Mouse (Mus musculus): ENCODE results near the gene Cachd1. TPM values are rescaled to one million over a fixed set of nuclear protein-coding genes. Genes with fewer than 3 reads are reported as not detected.

Gene Cachd1
- total RNA-seq, 2 experiments from 2014 or later: 39.5 to 42.5 TPM

- no peak for DNase-seq (ENCODE audit: low spot score in 2 of 2)
- no peak overlapping the region for H3K27ac ChIP-seq
- TF ChIP-seq CTCF (conservative IDR thresholded peaks at IDR 0.05): no peak
- H3K4me3 ChIP-seq: no peak overlapping the region
Observed at GRCm38 (mm10) chr4:100893739-100894138, 117.3 kb downstream of the Cachd1 start.

DNA sequence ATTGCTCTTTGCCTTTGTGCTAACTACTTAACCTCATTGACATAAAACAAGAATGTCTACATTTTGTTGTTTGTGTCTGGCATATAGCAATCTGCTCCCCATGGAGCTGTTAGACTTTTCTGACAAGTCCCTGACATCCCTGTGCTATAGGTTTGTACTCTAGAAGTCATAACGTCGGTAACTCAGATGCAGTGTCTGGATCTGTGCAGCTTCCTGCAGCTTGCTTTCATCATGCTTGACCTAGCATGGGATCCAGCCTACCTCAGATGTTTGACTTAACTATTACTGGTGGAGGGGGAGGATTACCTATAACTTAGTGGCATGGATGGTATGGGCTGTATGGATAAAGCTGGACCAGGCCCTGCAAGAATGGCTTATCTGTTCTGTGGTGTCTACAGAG is 117.7 kb downstream of the Cachd1 start:
- no peak for TF ChIP-seq CTCF (conservative IDR thresholded peaks at IDR 0.05)
- Histone ChIP-seq H3K4me3 (no peak overlapping the region), H3K27ac (no peak overlapping the region)
- no peak for DNase-seq (ENCODE audit: low spot score in 2 of 2)

- Histone ChIP-seq H3K4me3 (no peak overlapping the region), H3K27ac (no peak overlapping the region)
- DNase-seq (ENCODE audit: low spot score in 2 of 2): no peak
- TF ChIP-seq CTCF (conservative IDR thresholded peaks at IDR 0.05): no peak
Observed at GRCm38 (mm10) chr4:100896260-100897010, 120.0 kb downstream of the Cachd1 start.

DNA sequence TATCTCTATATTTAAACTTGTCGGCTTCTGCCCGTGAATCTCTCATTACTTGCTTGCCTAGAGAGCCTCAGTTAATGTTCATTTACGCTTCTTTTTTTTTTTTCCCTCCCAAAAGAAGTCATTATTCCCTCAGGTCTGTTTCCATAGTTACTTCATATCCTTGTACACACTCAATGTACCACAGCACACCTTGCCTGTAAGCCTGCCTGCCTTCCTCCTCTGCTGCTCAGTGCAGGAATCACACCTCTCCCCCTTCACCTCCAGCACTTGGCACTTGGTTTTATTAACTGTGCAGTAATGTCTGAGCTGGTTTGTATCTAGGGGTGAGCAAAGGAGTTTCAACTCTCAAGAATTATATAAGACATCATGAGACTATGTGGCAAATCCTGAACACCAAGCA is 121.5 kb downstream of the Cachd1 start:
- DNase-seq (ENCODE audit: low spot score in 2 of 2): no peak
- H3K4me3 ChIP-seq: no peak overlapping the region
- no peak for TF ChIP-seq CTCF (conservative IDR thresholded peaks at IDR 0.05)

GRCm38 (mm10) chr4:100909694-100910340 is 133.3 kb downstream of the Cachd1 start:
- no peak for TF ChIP-seq CTCF (conservative IDR thresholded peaks at IDR 0.05)
- DNase-seq (ENCODE audit: low spot score in 2 of 2): no peak
- H3K4me3 ChIP-seq: no peak overlapping the region
- no peak overlapping the region for H3K27ac ChIP-seq

More for the DNA sequence above, 121.5 kb downstream of the Cachd1 start:
- H3K27ac ChIP-seq: no peak overlapping the region

GRCm38 (mm10) chr4:100910605-100911330 is 134.3 kb downstream of the Cachd1 start:
- DNase-seq (ENCODE audit: low spot score in 2 of 2): no peak
- TF ChIP-seq CTCF (conservative IDR thresholded peaks at IDR 0.05): peak; percentile 42
- Histone ChIP-seq H3K4me3 (no peak overlapping the region), H3K27ac (no peak overlapping the region; the same call in 1 of the 2 replicates)

GRCm38 (mm10) chr4:100911658-100912057 is 135.2 kb downstream of the Cachd1 start:
- H3K4me3 ChIP-seq: no peak overlapping the region
- no peak for TF ChIP-seq CTCF (conservative IDR thresholded peaks at IDR 0.05)
- H3K27ac ChIP-seq: no peak overlapping the region
- no peak for DNase-seq (ENCODE audit: low spot score in 2 of 2)

- peak in 1 of 2 experiments; percentile 21 for DNase-seq (ENCODE audit: low spot score in 2 of 2)
- Histone ChIP-seq H3K27ac (no peak overlapping the region), H3K4me3 (no peak overlapping the region)
- TF ChIP-seq CTCF (conservative IDR thresholded peaks at IDR 0.05): no peak
Observed at GRCm38 (mm10) chr4:100913666-100914065, 137.2 kb downstream of the Cachd1 start.

- no peak overlapping the region for H3K27ac ChIP-seq
- TF ChIP-seq CTCF (conservative IDR thresholded peaks at IDR 0.05): no peak
Observed at GRCm38 (mm10) chr4:100914532-100914931, 138.1 kb downstream of the Cachd1 start.

GRCm38 (mm10) chr4:100915093-100915492 is 138.6 kb downstream of the Cachd1 start:
- H3K4me3 ChIP-seq: no peak overlapping the region
- TF ChIP-seq CTCF (conservative IDR thresholded peaks at IDR 0.05): no peak
- no peak overlapping the region for H3K27ac ChIP-seq
- DNase-seq (ENCODE audit: low spot score in 2 of 2): no peak

More at GRCm38 (mm10) chr4:100914532-100914931, 138.1 kb downstream of the Cachd1 start:
- no peak overlapping the region for H3K4me3 ChIP-seq
- DNase-seq (ENCODE audit: low spot score in 2 of 2): no peak

DNA sequence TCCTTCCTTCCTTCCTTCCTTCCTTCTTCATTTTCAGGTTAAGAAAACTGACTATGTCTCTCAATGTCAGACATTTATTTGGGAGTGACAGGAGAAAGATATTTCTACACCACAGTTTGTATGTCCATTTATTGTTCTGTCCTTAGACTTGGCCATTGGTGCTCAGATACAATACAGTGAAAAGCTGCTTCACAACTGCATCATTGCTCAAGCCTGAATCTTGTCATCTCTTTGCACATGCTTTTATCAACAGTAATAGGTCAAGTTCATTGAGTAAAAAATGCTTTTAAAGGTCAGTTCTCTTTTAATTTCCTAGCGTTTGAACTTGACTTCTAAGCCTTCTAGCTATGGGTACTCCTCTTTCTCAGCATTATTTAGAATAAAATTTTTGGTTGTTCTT is 141.0 kb downstream of the Cachd1 start:
- Histone ChIP-seq H3K4me3 (no peak overlapping the region), H3K27ac (no peak overlapping the region)
- DNase-seq (ENCODE audit: low spot score in 2 of 2): no peak
- TF ChIP-seq CTCF (conservative IDR thresholded peaks at IDR 0.05): no peak

GRCm38 (mm10) chr4:100920413-100920812 is 143.9 kb downstream of the Cachd1 start:
- Histone ChIP-seq H3K27ac (no peak overlapping the region; the same call in 1 of the 2 replicates), H3K4me3 (no peak overlapping the region)
- DNase-seq (ENCODE audit: low spot score in 2 of 2): no peak
- TF ChIP-seq CTCF (conservative IDR thresholded peaks at IDR 0.05): no peak

All from layer of hippocampus, adult 2 months (tissue).